Mouse (Mus musculus) small intestine, adult 2 months (tissue): ENCODE results near the gene Nudc.

Experiments
- CTCF ChIP-seq: fragments of 200-500 bp; IDR thresholded peaks from 2 replicates; pipeline ENCODE4 v1.5.1; 2012; ENCODE audit warnings: low read depth, mild to moderate bottlenecking, control low read depth, inconsistent platforms, low read length, moderate library complexity, mixed read lengths; ENCODE audit not compliant: insufficient replicate concordance, insufficient read length; ENCODE audit errors: extremely low read depth
- POLR2A ChIP-seq: fragments of 200-500 bp; IDR thresholded peaks from 2 replicates; pipeline ENCODE4 v1.6.1; 2012; ENCODE audit warnings: low read depth, mild to moderate bottlenecking, control low read depth, inconsistent platforms, low read length, moderate library complexity

GRCm38 (mm10) chr4:133527788-133528187 lies 18.0 kb downstream of the Nudc start:
- TF ChIP-seq POLR2A, result no peak
- no peak for TF ChIP-seq CTCF
